Mouse (Mus musculus) heart, embryonic 12.5 days (tissue): ENCODE data around the gene Spsb2. TPM values are rescaled to one million over a fixed set of nuclear protein-coding genes. Genes with fewer than 3 reads are reported as not detected.

Experiments
- ATAC-seq: fragments of 200-750 bp; cut with Nextera tagmentation; 2 replicates; pipeline ENCODE4 v1.8.0; 2017; ENCODE audit warnings: moderate TSS enrichment, moderate library complexity; ENCODE audit not compliant: insufficient number of reproducible peaks, low FRiP score
- H3K27ac ChIP-seq: fragments of 300-500 bp; sonication (generic); 2 replicates; pipeline ENCODE4 v1.5.1; 2016; ENCODE audit warnings: mild to moderate bottlenecking, moderate library complexity; ENCODE audit not compliant: poor library complexity, severe bottlenecking
- H3K27me3 ChIP-seq: fragments of 300-500 bp; sonication (generic); replicated peaks from 2 replicates; pipeline ENCODE4 v1.6.1; 2016; ENCODE audit warnings: mild to moderate bottlenecking, moderate library complexity
- H3K36me3 ChIP-seq: fragments of 300-500 bp; sonication (generic); 2 replicates; pipeline ENCODE4 v1.6.1; 2016; ENCODE audit warnings: mild to moderate bottlenecking, moderate library complexity
- H3K4me1 ChIP-seq: fragments of 300-500 bp; sonication (generic); replicated peaks from 2 replicates; pipeline ENCODE4 v1.6.1; 2016; ENCODE audit warnings: mild to moderate bottlenecking
- H3K4me2 ChIP-seq: fragments of 300-500 bp; sonication (generic); 2 replicates; pipeline ENCODE4 v1.6.1; 2016; ENCODE audit warnings: mild to moderate bottlenecking, moderate library complexity
- H3K4me3 ChIP-seq: fragments of 300-500 bp; sonication (generic); 2 replicates; pipeline ENCODE4 v1.5.1; 2016; ENCODE audit warnings: mild to moderate bottlenecking
- H3K9ac ChIP-seq: fragments of 300-500 bp; sonication (generic); 2 replicates; pipeline ENCODE4 v1.6.1; 2016; ENCODE audit warnings: mild to moderate bottlenecking, moderate library complexity
- H3K9me3 ChIP-seq: fragments of 300-500 bp; sonication (generic); replicated peaks from 2 replicates; pipeline ENCODE4 v1.6.1; 2016; ENCODE audit warnings: mild to moderate bottlenecking, moderate library complexity
- WGBS: fragments of 180-500 bp; shearing (Covaris S2); methylation state at CpG from one replicate; pipeline ENCODE4 v1.1.7; 2016; 5-methylcytosine and 5-hydroxymethylcytosine counted together
- polyA plus RNA-seq: library from polyadenylated mRNA; unstranded; fragments of >200 nt; fragmentation: Nextera tagmentation; extraction: Ambion mirVana; gene quantifications from 2 replicates; pipeline ENCODE4 v1.2.1, GENCODE M21; 2016

Spsb2 gene
- polyA plus RNA-seq, 1 experiment from 2014 or later: 8.7 TPM

DNA sequence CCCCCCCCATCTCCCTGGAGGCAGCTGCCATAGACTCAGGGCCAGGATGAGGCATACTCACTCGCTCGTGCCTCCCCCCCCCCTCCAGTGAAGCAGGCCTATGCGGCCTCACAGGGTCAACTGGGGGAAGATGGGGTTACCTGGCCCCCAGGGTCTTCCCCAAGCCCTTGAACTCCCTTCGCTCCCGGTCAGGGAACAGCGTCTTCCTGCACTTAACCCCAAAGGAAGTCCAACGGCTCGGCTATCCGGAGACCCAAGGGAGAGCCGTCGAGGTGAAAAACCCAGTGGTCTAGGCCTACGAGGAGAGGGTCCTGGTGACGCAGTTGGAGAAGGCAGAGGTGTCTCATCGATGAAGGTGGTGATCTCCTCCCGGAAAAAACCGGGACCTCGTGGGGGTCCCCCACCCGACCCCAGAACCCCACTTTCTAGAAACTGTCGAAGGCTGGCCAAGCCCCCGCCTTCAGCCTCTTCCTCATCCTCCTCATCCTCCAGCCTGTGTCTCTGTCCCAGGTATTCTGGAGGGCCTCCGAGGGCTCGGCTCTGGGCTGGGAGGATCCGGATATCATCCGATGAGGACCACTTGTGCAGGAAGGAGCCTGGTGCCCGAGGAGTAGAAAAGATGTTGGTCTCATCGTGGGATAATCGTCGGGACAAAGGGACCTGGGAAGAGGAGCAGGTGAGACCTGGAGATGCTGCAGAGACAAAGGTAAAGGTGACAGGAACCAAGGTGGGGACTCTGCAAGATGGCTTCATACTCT lies 50.3 kb downstream of the Spsb2 start:
- no peak overlapping the region for H3K9ac ChIP-seq
- WGBS: 66% methylated on average over 28 of the region's 28 CpGs

DNA sequence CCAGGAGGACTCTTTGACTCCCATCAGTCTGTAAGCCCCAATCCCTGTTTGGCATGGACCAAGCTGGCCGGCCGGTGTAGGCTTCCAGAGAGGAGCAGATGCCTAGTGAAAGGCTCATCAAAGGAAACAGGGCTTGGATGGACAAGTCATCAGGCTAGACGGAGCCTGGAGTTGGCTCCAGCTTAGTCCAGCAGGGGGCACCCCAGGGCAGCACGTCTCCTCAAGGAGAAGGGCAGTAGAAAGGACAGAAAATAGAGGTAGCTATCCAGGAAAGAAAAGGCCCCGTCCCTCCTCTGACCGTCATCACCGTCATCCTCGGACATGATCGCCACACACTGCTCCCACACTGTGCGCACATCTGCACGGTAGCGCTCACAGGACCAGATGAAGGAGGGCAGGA lies 51.3 kb downstream of the Spsb2 start:
- no peaks in the 10 kb centered on the region for H3K9me3 ChIP-seq
- peaks cover 53% of the 10 kb centered on the region for H3K4me1 ChIP-seq
- no peak overlapping the region for H3K27ac ChIP-seq
- peak overlapping the region; percentile 60; the same call in 1 of the 2 replicates for H3K9ac ChIP-seq
- peaks cover 45% of the 10 kb centered on the region for H3K27me3 ChIP-seq
- H3K4me3 ChIP-seq: 0 out of 2 replicates have a peak overlapping the region, but pooled peaks have one; percentile 10
- no peaks in the 10 kb centered on the region for H3K36me3 ChIP-seq
- peak overlapping the region; percentile 43 for H3K4me2 ChIP-seq
- WGBS: 9% methylated on average over 12 of the region's 12 CpGs
- no peak for ATAC-seq

More for the DNA sequence above, 50.3 kb downstream of the Spsb2 start:
- Histone ChIP-seq H3K36me3 (0 out of 2 replicates have a peak, but pooled peaks cover 5% of the 10 kb centered on the region), H3K27ac (no peak overlapping the region), H3K4me2 (peak overlapping the region; percentile 96), H3K27me3 (peaks cover 38% of the 10 kb centered on the region), H3K4me1 (peaks cover 53% of the 10 kb centered on the region), H3K9me3 (no peaks in the 10 kb centered on the region), H3K4me3 (no peak overlapping the region)
- ATAC-seq: no peak

Other genes starting within 250 kb of the Spsb2 start
- gene C1rb, start 238.4 kb upstream of the Spsb2 start, polyA plus RNA-seq: not detected in 2 replicates
- gene C1s2, start 172.6 kb upstream of the Spsb2 start, polyA plus RNA-seq: not detected in 2 replicates
- 37.4 and 40.0 TPM in 2 replicates for gene Lpcat3, start 145.6 kb upstream of the Spsb2 start, polyA plus RNA-seq
- gene Emg1, start 96.5 kb upstream of the Spsb2 start, polyA plus RNA-seq: 105 and 107 TPM in 2 replicates
- gene Phb2, start 96.3 kb upstream of the Spsb2 start, polyA plus RNA-seq: 345 and 349 TPM in 2 replicates
- gene Ptpn6, start 69.9 kb upstream of the Spsb2 start, polyA plus RNA-seq: 4.4 and 4.9 TPM in 2 replicates
- 352 and 365 TPM in 2 replicates for gene Grcc10, start 67.3 kb upstream of the Spsb2 start, polyA plus RNA-seq
- gene Gm45234, start 52.6 kb upstream of the Spsb2 start, polyA plus RNA-seq: not detected in 2 replicates
- 9.5 and 10.2 TPM in 2 replicates for gene Atn1, start 52.1 kb upstream of the Spsb2 start, polyA plus RNA-seq
- gene Eno2, start 39.0 kb upstream of the Spsb2 start, polyA plus RNA-seq: 6.0 and 6.4 TPM in 2 replicates
- 0.55 TPM in 1 of 2 replicates, not detected in the other for gene Lrrc23, start 28.9 kb upstream of the Spsb2 start, polyA plus RNA-seq
- gene Tpi1, start 5.6 kb downstream of the Spsb2 start, polyA plus RNA-seq: 1,356 and 1,406 TPM in 2 replicates
- 119 and 121 TPM in 2 replicates for gene Usp5, start 20.8 kb downstream of the Spsb2 start, polyA plus RNA-seq
- gene Cdca3, start 20.9 kb downstream of the Spsb2 start, polyA plus RNA-seq: 105 and 121 TPM in 2 replicates
- gene Gnb3, start 31.6 kb downstream of the Spsb2 start, polyA plus RNA-seq: 6.4 and 7.8 TPM in 2 replicates
- 19.2 and 21.9 TPM in 2 replicates for gene P3h3, start 49.1 kb downstream of the Spsb2 start, polyA plus RNA-seq
- 1.9 and 2.2 TPM in 2 replicates for gene Gpr162, start 55.3 kb downstream of the Spsb2 start, polyA plus RNA-seq
- not detected in 2 replicates for gene Cd4, start 79.6 kb downstream of the Spsb2 start, polyA plus RNA-seq
- gene Lag3, start 103.0 kb downstream of the Spsb2 start, polyA plus RNA-seq: 1.4 and 1.5 TPM in 2 replicates
- 233 and 243 TPM in 2 replicates for gene Ptms, start 111.4 kb downstream of the Spsb2 start, polyA plus RNA-seq
- 357 and 358 TPM in 2 replicates for gene Mlf2, start 122.7 kb downstream of the Spsb2 start, polyA plus RNA-seq
- gene Cops7a, start 156.9 kb downstream of the Spsb2 start, polyA plus RNA-seq: 148 and 149 TPM in 2 replicates
- 0.39 and 0.45 TPM in 2 replicates for gene Pianp, start 188.0 kb downstream of the Spsb2 start, polyA plus RNA-seq
- gene Zfp384, start 200.5 kb downstream of the Spsb2 start, polyA plus RNA-seq: 12.2 and 13.6 TPM in 2 replicates
- gene Ing4, start 231.1 kb downstream of the Spsb2 start, polyA plus RNA-seq: 76.7 and 81.8 TPM in 2 replicates
- 5.1 and 6.9 TPM in 2 replicates for gene Acrbp, start 241.0 kb downstream of the Spsb2 start, polyA plus RNA-seq